Comparison of ENCODE assay signal across 16 mouse cellular contexts in genomic region chr12:80271806-80272205, GRCm38 (mm10). TPM values are rescaled to one million over a fixed set of nuclear protein-coding genes. Genes with fewer than 3 reads are reported as not detected.
DNase-seq lines count a peak whose midpoint lies in the region.
"Had no signal": no experiment of that assay in that cellular context is flagged by ENCODE, and none has a peak within 500 bp of the region (broad histone marks: within the 10 kb centered on the region; RNA-seq: fewer than 3 reads in every experiment).

No protein-coding gene starts in this region.

- DNase-seq in CD4-positive, CD25-positive, alpha-beta regulatory T cell, adult 2 months (ENCODE audit: low read depth, low spot score): peak; percentile 66
- peak; percentile 57 for DNase-seq in R1 (ENCODE audit: low read depth, low spot score)
- DNase-seq in naive thymus-derived CD4-positive, alpha-beta T cell, adult 2 months (ENCODE audit: low read depth): peak; percentile 74
- peak; percentile 76 for DNase-seq in thymus, postnatal 25 days
- no peak for DNase-seq in cerebellum, adult 11 months
- DNase-seq in gastrocnemius, adult 8-10 months (ENCODE audit: low spot score in 2 of 2): no peak
- DNase-seq in lung, postnatal 4 days: no peak
- DNase-seq: adrenal gland, postnatal 14 days; cerebellum, adult 9-10 months; gastrocnemius, postnatal 14 days; heart, postnatal 4 days; kidney, adult 9 months; kidney, postnatal 14 days; liver, embryonic 13.5 days; lung, adult 2 months; lung, postnatal 14 days had no signal

RNA-seq across cellular contexts. Expression of gene Actn1, which starts 11.6 kb away (rescaled TPM):
- total RNA-seq in gastrocnemius, adult 8-10 months (2022): 1 to 10 TPM; 6.1 to 9.6 (median 7.4) TPM

Comparison
In these comparisons a context has a peak if more than half of its experiments do, and no peak if none do; other contexts are left out.
1. DNase-seq: peak in CD4-positive, CD25-positive, alpha-beta regulatory T cell, adult 2 months (single experiment), R1 (single experiment), naive thymus-derived CD4-positive, alpha-beta T cell, adult 2 months (single experiment) and thymus, postnatal 25 days (single experiment); none in cerebellum, adult 11 months (single experiment), gastrocnemius, adult 8-10 months (0 of 2) and lung, postnatal 4 days (0 of 2).